Mouse (Mus musculus): ENCODE data around the gene Selenom.
A peak's percentile ranks its signal among the peaks of the same experiment; 100 is the strongest.

Selenom gene

GRCm38 (mm10) chr11:3489036-3489435 lies 25.4 kb upstream of the Selenom start:
- H3K36me3 ChIP-seq (ENCODE audit: insufficient read depth, low read length), result no peaks in the 10 kb centered on the region

GRCm38 (mm10) chr11:3492748-3493147 lies 21.7 kb upstream of the Selenom start:
- peaks cover 64% of the 10 kb centered on the region for H3K4me1 ChIP-seq (replicated peaks; ENCODE audit: low read depth, low read length)
- TF ChIP-seq NANOG (IDR thresholded peaks at IDR 0.05; ENCODE audit: borderline replicate concordance, low read length), result no peak
- TF ChIP-seq POU5F1 (IDR thresholded peaks at IDR 0.05; ENCODE audit: borderline replicate concordance, low read length), result no peak
- H3K27me3 ChIP-seq (ENCODE audit: insufficient read depth, low read length), result peaks cover 48% of the 10 kb centered on the region
- no peaks in the 10 kb centered on the region for H3K9me3 ChIP-seq (ENCODE audit: low read length)
- no peak overlapping the region for H3K4me3 ChIP-seq (replicated peaks; ENCODE audit: low read length)
- H3K36me3 ChIP-seq (ENCODE audit: insufficient read depth, low read length), result no peaks in the 10 kb centered on the region

More at GRCm38 (mm10) chr11:3489036-3489435, 25.4 kb upstream of the Selenom start:
- peaks cover 55% of the 10 kb centered on the region for H3K27me3 ChIP-seq (ENCODE audit: insufficient read depth, low read length)
- no peaks in the 10 kb centered on the region for H3K9me3 ChIP-seq (ENCODE audit: low read length)
- no peak overlapping the region for H3K4me3 ChIP-seq (replicated peaks; ENCODE audit: low read length)
- TF ChIP-seq NANOG (IDR thresholded peaks at IDR 0.05; ENCODE audit: borderline replicate concordance, low read length), result no peak
- TF ChIP-seq CTCF (conservative IDR thresholded peaks at IDR 0.05; ENCODE audit: low read length), result no peak
- TF ChIP-seq POU5F1 (IDR thresholded peaks at IDR 0.05; ENCODE audit: borderline replicate concordance, low read length), result no peak
- peaks cover 37% of the 10 kb centered on the region for H3K4me1 ChIP-seq (replicated peaks; ENCODE audit: low read depth, low read length)

DNA sequence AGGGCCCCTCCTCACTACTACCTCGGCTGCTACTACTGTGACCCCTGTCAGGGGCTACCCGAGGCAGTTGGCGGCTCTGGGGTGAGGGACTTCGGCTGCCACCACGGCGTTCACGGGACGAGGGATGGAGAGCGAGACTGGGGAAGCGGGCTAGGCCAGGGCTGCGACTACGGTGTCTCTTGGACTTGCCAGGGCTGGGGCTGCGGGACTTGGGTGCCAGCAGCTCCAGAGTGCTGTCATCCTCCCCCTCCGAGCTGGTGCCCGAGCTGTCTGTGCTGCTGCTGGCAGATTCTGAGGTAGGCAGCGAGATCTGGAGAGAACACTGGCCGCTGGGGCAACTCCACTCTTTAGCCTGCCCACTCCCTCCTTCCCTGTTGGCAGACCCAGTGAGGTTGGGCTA lies 19.6 kb upstream of the Selenom start:
- Histone ChIP-seq H3K4me3 (replicated peaks; ENCODE audit: low read length) (peak overlapping the region; percentile 57), H3K9me3 (ENCODE audit: low read length) (no peaks in the 10 kb centered on the region), H3K4me1 (replicated peaks; ENCODE audit: low read depth, low read length) (peaks cover 60% of the 10 kb centered on the region), H3K36me3 (ENCODE audit: insufficient read depth, low read length) (no peaks in the 10 kb centered on the region), H3K27me3 (ENCODE audit: insufficient read depth, low read length) (peaks cover 38% of the 10 kb centered on the region)
- no peak for TF ChIP-seq CTCF (conservative IDR thresholded peaks at IDR 0.05; ENCODE audit: low read length)
- no peak for TF ChIP-seq NANOG (IDR thresholded peaks at IDR 0.05; ENCODE audit: borderline replicate concordance, low read length)
- no peak for TF ChIP-seq POU5F1 (IDR thresholded peaks at IDR 0.05; ENCODE audit: borderline replicate concordance, low read length)

DNA sequence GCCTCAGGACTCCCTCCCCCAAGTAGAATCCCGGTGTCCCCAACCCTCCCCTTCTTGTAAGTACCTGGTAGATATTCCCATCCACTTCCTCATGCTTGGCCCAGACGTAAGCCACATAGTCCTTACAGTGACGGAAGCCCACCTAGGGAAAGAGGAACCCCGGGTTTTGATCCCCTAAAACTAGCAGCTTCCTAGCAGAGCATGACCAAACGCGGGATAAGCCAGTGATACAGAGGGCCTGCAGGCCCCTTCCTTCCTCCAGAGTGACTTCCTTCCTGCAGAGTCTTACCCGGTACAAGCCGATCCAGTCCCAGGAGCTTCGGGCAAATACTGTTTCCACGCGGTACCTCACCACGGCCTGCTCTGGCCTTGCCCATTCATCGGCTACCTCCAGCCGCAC lies 19.0 kb upstream of the Selenom start:
- H3K9me3 ChIP-seq (ENCODE audit: low read length), result no peaks in the 10 kb centered on the region

GRCm38 (mm10) chr11:3496756-3497155 lies 17.7 kb upstream of the Selenom start:
- Histone ChIP-seq H3K36me3 (ENCODE audit: insufficient read depth, low read length) (no peaks in the 10 kb centered on the region), H3K4me3 (replicated peaks; ENCODE audit: low read length) (no peak overlapping the region), H3K4me1 (replicated peaks; ENCODE audit: low read depth, low read length) (peaks cover 71% of the 10 kb centered on the region), H3K27me3 (ENCODE audit: insufficient read depth, low read length) (peaks cover 49% of the 10 kb centered on the region), H3K9me3 (ENCODE audit: low read length) (no peaks in the 10 kb centered on the region)
- no peak for TF ChIP-seq NANOG (IDR thresholded peaks at IDR 0.05; ENCODE audit: borderline replicate concordance, low read length)
- no peak for TF ChIP-seq CTCF (conservative IDR thresholded peaks at IDR 0.05; ENCODE audit: low read length)
- no peak for TF ChIP-seq POU5F1 (IDR thresholded peaks at IDR 0.05; ENCODE audit: borderline replicate concordance, low read length)

More for the DNA sequence above, 19.0 kb upstream of the Selenom start:
- no peak for TF ChIP-seq POU5F1 (IDR thresholded peaks at IDR 0.05; ENCODE audit: borderline replicate concordance, low read length)
- no peak for TF ChIP-seq NANOG (IDR thresholded peaks at IDR 0.05; ENCODE audit: borderline replicate concordance, low read length)
- TF ChIP-seq CTCF (conservative IDR thresholded peaks at IDR 0.05; ENCODE audit: low read length), result no peak
- peaks cover 41% of the 10 kb centered on the region for H3K27me3 ChIP-seq (ENCODE audit: insufficient read depth, low read length)
- H3K36me3 ChIP-seq (ENCODE audit: insufficient read depth, low read length), result no peaks in the 10 kb centered on the region
- H3K4me3 ChIP-seq (replicated peaks; ENCODE audit: low read length), result peak overlapping the region; percentile 57
- peaks cover 60% of the 10 kb centered on the region for H3K4me1 ChIP-seq (replicated peaks; ENCODE audit: low read depth, low read length)

DNA sequence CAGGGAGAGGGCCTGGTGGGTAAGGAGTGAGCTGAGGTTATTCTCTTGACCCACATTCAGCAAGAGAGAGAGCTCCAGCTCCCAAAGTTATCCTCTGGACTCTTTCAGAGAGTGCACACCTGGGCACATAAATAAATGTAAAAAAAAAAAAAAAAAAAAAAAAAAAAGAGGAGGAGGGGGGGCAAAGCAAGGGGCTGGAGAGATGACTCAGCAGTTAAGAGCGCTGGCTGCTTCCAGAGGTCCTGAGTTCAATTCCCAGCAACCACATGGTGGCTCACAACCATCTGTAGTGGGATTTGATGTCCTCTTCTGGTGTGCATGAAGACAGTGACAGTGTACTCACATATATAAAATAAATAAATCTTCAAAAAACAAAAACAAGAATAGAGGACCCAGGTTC lies 17.2 kb upstream of the Selenom start:
- TF ChIP-seq CTCF (conservative IDR thresholded peaks at IDR 0.05; ENCODE audit: low read length) (no peak), POU5F1 (IDR thresholded peaks at IDR 0.05; ENCODE audit: borderline replicate concordance, low read length) (no peak), NANOG (IDR thresholded peaks at IDR 0.05; ENCODE audit: borderline replicate concordance, low read length) (no peak)
- Histone ChIP-seq H3K9me3 (ENCODE audit: low read length) (no peaks in the 10 kb centered on the region), H3K27me3 (ENCODE audit: insufficient read depth, low read length) (peaks cover 51% of the 10 kb centered on the region)

GRCm38 (mm10) chr11:3502057-3502456 lies 12.4 kb upstream of the Selenom start:
- no peaks in the 10 kb centered on the region for H3K9me3 ChIP-seq (ENCODE audit: low read length)
- H3K4me1 ChIP-seq (replicated peaks; ENCODE audit: low read depth, low read length), result peaks cover 42% of the 10 kb centered on the region
- peaks cover 68% of the 10 kb centered on the region for H3K27me3 ChIP-seq (ENCODE audit: insufficient read depth, low read length)
- no peak for TF ChIP-seq POU5F1 (IDR thresholded peaks at IDR 0.05; ENCODE audit: borderline replicate concordance, low read length)
- TF ChIP-seq NANOG (IDR thresholded peaks at IDR 0.05; ENCODE audit: borderline replicate concordance, low read length), result no peak
- no peak for TF ChIP-seq CTCF (conservative IDR thresholded peaks at IDR 0.05; ENCODE audit: low read length)
- H3K4me3 ChIP-seq (replicated peaks; ENCODE audit: low read length), result peak overlapping the region; percentile 69
- no peaks in the 10 kb centered on the region for H3K36me3 ChIP-seq (ENCODE audit: insufficient read depth, low read length)

More for the DNA sequence above, 17.2 kb upstream of the Selenom start:
- Histone ChIP-seq H3K4me3 (replicated peaks; ENCODE audit: low read length) (no peak overlapping the region), H3K36me3 (ENCODE audit: insufficient read depth, low read length) (no peaks in the 10 kb centered on the region), H3K4me1 (replicated peaks; ENCODE audit: low read depth, low read length) (peaks cover 71% of the 10 kb centered on the region)

GRCm38 (mm10) chr11:3502459-3503072 lies 11.9 kb upstream of the Selenom start:
- Histone ChIP-seq H3K36me3 (ENCODE audit: insufficient read depth, low read length) (no peaks in the 10 kb centered on the region), H3K4me1 (replicated peaks; ENCODE audit: low read depth, low read length) (peaks cover 38% of the 10 kb centered on the region), H3K4me3 (replicated peaks; ENCODE audit: low read length) (peak overlapping the region; percentile 69), H3K27me3 (ENCODE audit: insufficient read depth, low read length) (peaks cover 73% of the 10 kb centered on the region), H3K9me3 (ENCODE audit: low read length) (no peaks in the 10 kb centered on the region)
- TF ChIP-seq NANOG (IDR thresholded peaks at IDR 0.05; ENCODE audit: borderline replicate concordance, low read length), result no peak

All from E14TG2a.4 (cell line).